Mouse (Mus musculus): ENCODE data around the gene Uimc1.

The Uimc1 gene

DNA sequence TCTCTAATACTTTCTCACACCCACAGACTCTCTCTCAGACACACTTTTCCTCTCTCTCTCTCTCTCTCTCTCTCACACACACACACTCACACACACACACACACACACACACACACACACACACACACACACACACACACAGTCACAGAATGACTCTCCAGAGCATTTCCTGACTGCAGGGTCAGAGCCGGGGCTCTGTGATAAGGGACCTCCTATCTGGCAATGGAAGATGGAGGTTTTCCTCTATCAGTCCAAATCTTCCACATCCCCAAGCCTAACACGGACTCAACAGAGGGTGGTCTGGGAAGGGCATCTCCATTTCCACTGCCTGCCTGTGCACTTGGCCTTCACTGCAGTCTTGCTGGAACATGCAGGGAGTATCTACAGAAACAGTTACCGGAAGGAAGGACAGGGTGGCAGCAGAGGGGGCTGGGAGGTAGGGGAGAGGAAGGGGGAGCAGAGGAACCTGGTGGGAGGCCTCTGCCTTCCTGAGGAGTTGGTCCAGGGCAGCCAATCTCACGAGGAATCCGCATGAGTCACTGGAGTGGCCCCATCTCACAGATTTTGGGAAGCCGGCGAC is 111.8 kb downstream of the Uimc1 start:
- DNase-seq, result no peak

- DNase-seq, result no peak
These were observed 112.7 kb downstream of the Uimc1 start for GRCm38 (mm10) chr13:54987405-54987804.

- DNase-seq, result peak; percentile 61
These were observed 116.5 kb downstream of the Uimc1 start for GRCm38 (mm10) chr13:54983614-54984013.

DNA sequence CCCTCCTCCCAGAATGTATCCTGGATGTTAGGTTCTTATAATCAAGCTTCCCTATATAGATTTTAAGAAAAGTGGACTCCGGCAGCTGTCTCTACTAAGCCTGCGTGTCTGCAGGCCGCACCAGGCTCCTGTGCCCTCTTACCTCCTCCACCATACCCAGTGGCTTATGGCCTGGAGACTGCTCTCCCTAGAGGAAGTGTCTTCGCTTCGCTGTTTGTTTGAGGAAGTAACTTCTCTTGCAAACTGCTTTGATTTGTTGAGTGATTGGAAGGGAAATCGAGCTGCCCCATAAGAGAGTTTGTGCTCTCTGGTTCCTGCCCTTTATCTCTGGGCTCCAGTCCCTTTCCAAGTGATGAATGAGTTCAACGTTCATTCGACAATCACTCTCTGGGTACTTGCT is 117.1 kb downstream of the Uimc1 start:
- DNase-seq, result no peak

DNA sequence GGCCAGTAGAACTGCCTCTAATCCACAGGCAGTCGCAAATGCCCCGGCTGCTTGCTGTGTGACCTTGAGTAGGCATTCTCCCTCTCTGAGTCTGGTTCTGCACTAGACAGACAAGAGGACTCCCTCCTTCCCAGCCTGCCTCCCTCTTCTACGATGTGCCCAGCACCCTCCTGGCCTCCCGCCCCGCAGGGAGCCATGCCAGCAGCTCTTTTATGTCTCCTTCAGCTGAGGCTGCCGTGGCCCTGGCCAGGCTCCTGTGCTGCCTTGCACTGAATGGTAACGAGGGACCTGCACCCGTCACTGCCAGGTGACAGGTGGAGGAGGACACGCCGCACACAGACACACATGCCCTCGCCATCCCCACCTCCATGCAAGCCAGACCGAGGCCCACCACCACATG is 119.1 kb downstream of the Uimc1 start:
- peak; percentile 60 for DNase-seq

DNA sequence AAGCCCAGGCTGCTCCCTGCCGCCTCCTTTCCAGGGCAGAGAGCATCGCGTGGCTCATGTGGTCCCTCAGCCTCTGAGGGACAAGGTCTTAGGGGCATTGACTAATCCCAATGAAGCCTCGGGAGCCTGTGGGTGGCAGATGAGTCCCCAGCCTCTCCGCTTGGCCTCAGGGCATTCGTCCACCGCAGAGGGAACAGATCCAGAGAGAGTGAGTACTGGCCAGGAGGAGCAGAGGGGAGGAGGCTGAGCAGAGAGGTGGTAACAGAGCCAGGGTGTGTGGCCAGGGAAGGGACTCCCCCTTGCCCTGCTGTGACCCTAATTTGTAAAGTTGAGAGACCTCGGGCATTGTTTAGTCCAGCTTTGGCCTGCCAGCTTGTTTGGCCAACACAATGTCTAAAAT is 121.3 kb downstream of the Uimc1 start:
- DNase-seq, result peak; percentile 73

All from cerebellum, adult 11-12 months (tissue).